Mouse (Mus musculus): ENCODE measurements around the gene Gm11111.
"Not testable (repeated sequence)": the region's sequence is repeated elsewhere in the genome, so short reads cannot be mapped to it uniquely, and the experiment has no call there.

Gm11111 gene

GRCm38 (mm10) chr5:98552395-98552794, at the start of gene Gm11111:
Gm11111 (plus strand) TSS chr5:98552695.
- DNase-seq (ENCODE audit: extremely low spot score, low spot score): no peak

GRCm38 (mm10) chr5:98516214-98516613, 36.3 kb upstream of the Gm11111 start:
- DNase-seq (ENCODE audit: extremely low spot score, low spot score): peak; percentile 21

GRCm38 (mm10) chr5:98520118-98520517, 32.4 kb upstream of the Gm11111 start:
- DNase-seq (ENCODE audit: extremely low spot score, low spot score): no peak

- no peak for DNase-seq (ENCODE audit: extremely low spot score, low spot score)
These were observed 30.1 kb upstream of the Gm11111 start for GRCm38 (mm10) chr5:98522270-98522977.

- DNase-seq (ENCODE audit: extremely low spot score, low spot score): no peak
These were observed 29.4 kb upstream of the Gm11111 start for GRCm38 (mm10) chr5:98523050-98523449.

DNA sequence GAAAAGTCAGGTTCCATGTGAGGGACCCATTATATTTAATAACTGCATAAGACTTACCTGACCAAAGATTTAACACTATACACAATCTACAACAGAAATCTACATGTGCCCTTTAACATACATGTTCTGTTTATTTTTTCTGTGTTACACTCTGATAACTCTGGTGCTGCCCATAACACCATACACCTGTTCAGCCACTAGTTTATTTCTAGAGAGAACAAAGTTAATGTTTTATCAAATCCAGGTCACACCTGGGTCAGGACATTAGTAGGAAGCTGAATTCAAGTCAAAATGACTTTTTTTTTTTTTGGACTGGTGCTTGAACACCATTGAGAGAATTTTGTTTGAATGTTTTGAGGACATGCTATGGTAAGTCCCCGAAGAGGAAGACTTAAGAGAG, 28.7 kb upstream of the Gm11111 start:
- no peak for DNase-seq (ENCODE audit: extremely low spot score, low spot score)

GRCm38 (mm10) chr5:98541333-98541732, 11.2 kb upstream of the Gm11111 start:
- no peak for DNase-seq (ENCODE audit: extremely low spot score, low spot score)

DNA sequence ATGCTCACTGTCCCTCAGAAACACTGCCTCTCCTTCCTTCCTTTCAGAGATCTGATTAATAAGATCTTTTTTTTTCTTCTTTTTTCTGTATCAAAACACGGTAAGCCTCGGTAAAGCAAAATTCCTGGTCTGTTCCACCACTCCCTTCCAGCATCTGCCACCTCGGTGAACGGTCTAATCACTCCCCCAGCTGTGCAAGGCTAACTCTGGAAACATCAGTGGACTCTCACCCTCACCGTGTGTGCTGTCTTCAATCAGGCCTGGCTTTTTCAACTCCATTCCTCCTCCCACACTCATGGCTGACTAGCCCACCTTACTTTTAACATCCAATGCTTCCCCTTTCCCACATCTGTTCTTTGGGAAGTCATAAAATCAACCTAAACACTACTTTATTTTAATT, 2.2 kb upstream of the Gm11111 start:
- DNase-seq (ENCODE audit: extremely low spot score, low spot score): no peak

DNA sequence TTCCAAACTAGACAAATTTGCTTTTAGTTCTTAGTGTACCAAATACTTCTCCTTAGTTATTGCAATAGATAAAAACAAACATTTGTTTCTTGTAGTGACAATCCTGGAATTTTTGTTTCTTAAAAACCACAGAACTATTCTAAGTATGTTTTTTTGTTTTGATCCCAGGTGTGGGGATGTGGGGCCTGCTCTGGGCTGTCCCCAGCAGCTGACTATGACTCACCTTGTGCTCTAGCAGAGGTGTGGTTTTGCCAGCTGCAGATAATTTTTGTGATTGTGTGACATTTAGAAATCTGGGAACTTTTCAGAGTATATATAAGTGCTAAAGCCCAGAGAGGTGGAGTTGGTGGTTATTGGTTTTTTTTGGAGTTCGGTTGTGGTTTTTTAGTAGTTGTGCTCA, 1.6 kb upstream of the Gm11111 start:
- DNase-seq (ENCODE audit: extremely low spot score, low spot score): no peak

DNA sequence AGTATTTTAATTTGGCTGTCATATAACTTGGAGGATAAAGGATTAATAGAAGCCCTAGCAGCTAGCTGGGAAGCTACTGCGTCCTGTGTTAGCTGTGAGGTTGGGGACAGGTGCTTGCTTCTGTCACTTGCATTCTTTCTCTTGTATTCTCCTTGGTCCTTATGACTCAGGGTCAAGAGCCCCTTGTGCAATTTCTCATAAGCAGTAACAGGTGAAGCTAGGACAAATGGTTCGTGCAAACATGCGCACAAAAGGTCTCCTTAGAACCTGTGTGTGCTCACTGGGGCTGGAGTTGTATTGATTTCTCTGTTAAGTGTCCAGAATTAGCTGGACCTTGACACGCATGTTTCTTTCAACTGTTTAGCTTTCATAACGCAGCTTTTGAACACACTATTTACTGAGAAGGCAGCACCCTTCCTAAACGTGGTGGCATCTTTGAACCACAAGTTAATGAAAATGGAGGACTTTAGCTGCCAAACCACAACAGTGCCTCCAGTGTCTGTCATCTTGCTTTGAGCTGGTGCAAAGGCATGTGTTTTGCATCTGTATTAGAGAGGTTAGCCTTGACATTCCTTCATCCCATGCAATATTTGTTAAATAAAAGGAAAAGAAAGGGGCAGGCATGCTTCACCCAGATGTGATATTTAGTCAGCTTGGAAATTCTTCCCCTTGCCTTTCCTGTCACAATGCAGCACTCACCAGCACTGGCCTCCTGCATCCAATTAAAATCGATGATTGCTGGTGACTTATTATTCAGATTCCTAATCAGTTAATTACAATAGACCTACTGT, 511 bp downstream of the Gm11111 start:
- no peak for DNase-seq (ENCODE audit: extremely low spot score, low spot score)

DNA sequence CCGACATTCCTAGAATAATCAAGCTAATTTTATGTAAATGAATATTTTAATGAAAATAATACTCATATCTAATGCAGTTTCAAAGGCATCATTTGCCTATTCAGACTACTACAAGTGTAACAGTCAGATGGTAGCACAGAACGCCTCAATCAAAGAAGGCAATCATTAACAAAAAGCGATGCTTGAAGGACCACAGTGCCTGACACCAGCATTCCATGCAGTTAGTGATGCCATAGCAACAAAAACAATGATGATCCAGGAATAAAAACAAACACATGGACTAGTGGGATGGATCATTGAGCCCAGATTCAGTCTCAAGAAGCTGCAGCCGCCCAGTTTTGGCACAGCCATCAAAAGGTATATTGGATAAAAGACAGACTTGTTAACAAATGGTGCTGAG, 8.8 kb downstream of the Gm11111 start:
- DNase-seq (ENCODE audit: extremely low spot score, low spot score): no peak

DNA sequence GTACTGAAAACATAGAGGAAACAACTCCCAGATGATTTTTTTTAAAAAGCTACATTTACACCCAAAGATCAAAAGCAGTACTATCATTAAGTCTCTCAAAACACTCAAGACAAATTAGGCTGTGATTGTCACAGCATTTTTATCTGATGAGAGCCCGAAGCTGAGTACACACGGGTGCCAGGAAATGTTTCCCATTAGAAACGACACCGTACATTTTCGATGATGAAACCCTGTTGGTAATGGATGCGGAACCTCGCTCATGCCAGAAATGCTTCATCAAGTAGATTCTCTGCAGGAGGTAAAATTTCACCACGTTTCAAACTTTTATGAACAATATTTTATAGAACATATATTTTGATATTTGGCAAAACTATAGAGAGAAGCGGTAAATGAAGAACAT, 10.3 kb downstream of the Gm11111 start:
- DNase-seq (ENCODE audit: extremely low spot score, low spot score): no peak

DNA sequence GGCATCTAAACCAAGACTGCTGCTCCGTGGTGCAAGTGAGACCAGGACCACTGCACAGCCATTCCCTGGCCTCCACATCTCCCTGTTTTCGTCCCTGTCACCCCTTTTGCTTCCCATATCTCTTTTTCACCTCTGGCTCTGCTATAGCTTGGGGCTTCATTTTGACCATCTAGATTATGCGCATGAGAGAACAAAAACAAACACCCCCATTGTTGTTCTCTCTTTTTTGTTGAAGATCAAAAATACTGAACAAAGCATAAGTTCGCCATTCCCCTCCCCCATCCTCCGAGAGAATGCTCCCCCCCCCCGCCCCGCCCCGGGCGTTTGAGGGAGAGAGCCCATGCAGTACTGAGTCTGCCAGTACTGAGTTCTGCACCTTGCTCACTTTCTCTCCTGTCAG, 11.3 kb downstream of the Gm11111 start:
- DNase-seq (ENCODE audit: extremely low spot score, low spot score): no peak

DNA sequence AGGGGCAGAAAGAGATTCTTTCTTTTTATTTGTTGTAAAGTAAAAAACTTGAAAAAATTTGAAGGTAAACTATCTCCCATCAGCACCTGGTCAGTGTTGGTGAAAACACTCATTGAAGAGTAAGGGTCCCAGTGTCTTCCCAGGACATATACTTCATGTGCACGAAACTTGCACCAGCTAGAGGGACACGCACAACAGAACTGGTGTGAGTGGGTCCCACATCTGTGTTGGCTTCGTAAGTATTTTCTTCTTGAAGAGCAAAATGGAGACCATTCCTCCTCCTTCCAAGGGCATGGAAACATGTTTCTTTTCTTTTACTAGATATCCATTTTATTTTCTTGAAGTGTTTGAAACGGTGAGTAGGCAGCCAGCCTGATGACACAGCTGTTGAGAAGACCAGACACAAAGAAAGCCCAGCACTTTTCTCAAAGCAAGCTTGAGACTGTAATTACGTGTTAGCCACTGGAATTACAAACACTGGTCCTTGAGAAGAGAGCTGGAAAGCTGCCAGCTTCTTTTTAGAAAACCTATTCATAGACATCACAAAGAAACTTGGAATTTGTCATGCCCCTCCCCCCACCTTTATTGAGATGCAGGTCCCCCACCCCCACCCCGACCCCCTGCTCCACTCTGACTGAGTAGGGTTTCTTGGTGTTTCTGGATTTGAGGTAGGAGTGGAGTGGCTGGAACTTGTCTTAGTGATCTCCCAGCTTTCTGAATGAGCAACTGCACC, 14.1 kb downstream of the Gm11111 start:
- DNase-seq (ENCODE audit: extremely low spot score, low spot score): no peak

- DNase-seq (ENCODE audit: extremely low spot score, low spot score): no peak
These were observed 16.0 kb downstream of the Gm11111 start for GRCm38 (mm10) chr5:98568481-98568880.

GRCm38 (mm10) chr5:98569029-98569513, 16.6 kb downstream of the Gm11111 start:
- no peak for DNase-seq (ENCODE audit: extremely low spot score, low spot score)

- DNase-seq (ENCODE audit: extremely low spot score, low spot score): no peak
These were observed 19.9 kb downstream of the Gm11111 start for GRCm38 (mm10) chr5:98572392-98572791.

DNA sequence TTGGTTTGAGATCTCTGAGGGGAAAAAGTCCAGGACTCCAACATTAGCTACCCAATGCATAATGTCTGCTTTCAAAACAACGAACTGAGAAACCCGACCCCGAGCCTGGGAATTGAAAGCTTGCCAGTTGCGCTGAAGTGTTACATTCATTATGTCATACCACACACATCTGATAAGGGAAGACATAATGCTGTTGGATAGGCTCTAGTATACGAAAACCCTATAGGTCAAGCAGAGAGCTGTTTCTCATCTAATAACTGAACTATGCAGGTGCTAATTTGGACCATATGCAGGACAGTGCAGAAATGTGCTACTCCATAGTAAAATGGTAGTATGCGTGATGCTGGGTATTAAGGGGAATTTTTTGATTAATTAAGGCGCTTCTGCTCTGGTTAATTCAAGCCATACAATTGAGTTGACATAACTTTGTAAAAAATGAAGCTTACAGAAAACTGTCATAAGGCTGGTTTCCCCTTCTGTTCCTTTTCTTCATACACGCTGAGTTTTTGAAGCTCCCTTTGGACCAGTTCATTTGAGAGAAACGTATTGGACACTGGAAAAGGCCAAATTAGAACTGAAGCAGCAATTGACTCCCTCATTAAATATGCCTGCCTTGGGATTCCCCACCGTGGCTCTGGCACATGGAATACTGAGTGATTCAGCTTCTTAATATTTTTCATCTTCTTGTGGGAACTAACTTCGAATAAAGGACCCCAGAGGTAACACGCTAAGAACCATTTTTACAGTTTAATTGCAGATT, 22.4 kb downstream of the Gm11111 start:
- no peak for DNase-seq (ENCODE audit: extremely low spot score, low spot score)

GRCm38 (mm10) chr5:98575471-98575834, 23.0 kb downstream of the Gm11111 start:
- DNase-seq (ENCODE audit: extremely low spot score, low spot score): no peak

- DNase-seq (ENCODE audit: extremely low spot score, low spot score): not testable (repeated sequence)
These were observed 24.0 kb downstream of the Gm11111 start for GRCm38 (mm10) chr5:98576538-98576937.

DNA sequence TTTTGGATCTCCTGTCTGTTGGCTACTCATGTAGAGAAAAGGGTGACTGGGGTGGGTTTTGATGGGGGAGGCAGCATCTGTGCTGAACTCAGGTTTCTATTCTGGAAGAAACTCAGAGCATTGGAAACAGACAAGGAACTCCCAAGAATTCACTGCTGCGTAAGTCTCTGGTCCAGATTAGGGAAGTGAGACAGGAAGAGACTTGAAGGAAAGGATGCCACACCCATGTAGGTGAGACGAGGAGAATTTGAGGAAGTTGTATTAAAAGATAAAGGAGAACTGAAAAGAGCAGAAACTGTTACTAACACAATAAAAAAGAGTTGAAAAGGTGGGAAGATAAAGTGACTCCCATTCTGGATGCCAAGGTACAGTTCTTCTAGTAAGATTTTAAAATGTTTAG, 25.9 kb downstream of the Gm11111 start:
- DNase-seq (ENCODE audit: extremely low spot score, low spot score): no peak
